Mouse (Mus musculus) midbrain, embryonic 10.5 days (tissue): Measurements from ENCODE around the gene Tmem150c. TPM values are rescaled to one million over a fixed set of nuclear protein-coding genes. Genes with fewer than 3 reads are reported as not detected.

Experiments
- DNase-seq: peaks from one replicate; pipeline ENCODE4 v3.0.0-alpha.2; 2017; ENCODE audit warnings: low spot score
- H3K27ac ChIP-seq: fragments of 300-500 bp; sonication (generic); replicated peaks from 2 replicates; pipeline ENCODE4 v1.5.1; 2016; ENCODE audit warnings: mild to moderate bottlenecking
- H3K27me3 ChIP-seq: fragments of 300-500 bp; sonication (generic); 2 replicates; pipeline ENCODE4 v1.6.1; 2016; ENCODE audit warnings: low read depth, mild to moderate bottlenecking; ENCODE audit not compliant: poor library complexity, severe bottlenecking
- H3K36me3 ChIP-seq: fragments of 300-500 bp; sonication (generic); 2 replicates; pipeline ENCODE4 v1.6.1; 2016; ENCODE audit warnings: mild to moderate bottlenecking, moderate library complexity
- H3K4me1 ChIP-seq: fragments of 300-500 bp; sonication (generic); 2 replicates; pipeline ENCODE4 v1.6.1; 2016
- H3K4me3 ChIP-seq: fragments of 300-500 bp; sonication (generic); 2 replicates; pipeline ENCODE4 v1.5.1; 2016; ENCODE audit warnings: mild to moderate bottlenecking, moderate library complexity
- H3K9me3 ChIP-seq: fragments of 300-500 bp; sonication (generic); replicated peaks from 2 replicates; pipeline ENCODE4 v1.6.1; 2016; ENCODE audit warnings: mild to moderate bottlenecking
- WGBS: fragments of 180-500 bp; shearing (Covaris S2); methylation state at CpG from one replicate; pipeline ENCODE4 v1.1.7; 2016; 5-methylcytosine and 5-hydroxymethylcytosine counted together
- polyA plus RNA-seq: library from polyadenylated mRNA; unstranded; fragments of >200 nt; fragmentation: Nextera tagmentation; extraction: Ambion mirVana; gene quantifications from 2 replicates; pipeline ENCODE4 v1.2.1, GENCODE M21; 2016

The Tmem150c gene
- polyA plus RNA-seq, 1 experiment from 2014 or later: 3.6 TPM

DNA sequence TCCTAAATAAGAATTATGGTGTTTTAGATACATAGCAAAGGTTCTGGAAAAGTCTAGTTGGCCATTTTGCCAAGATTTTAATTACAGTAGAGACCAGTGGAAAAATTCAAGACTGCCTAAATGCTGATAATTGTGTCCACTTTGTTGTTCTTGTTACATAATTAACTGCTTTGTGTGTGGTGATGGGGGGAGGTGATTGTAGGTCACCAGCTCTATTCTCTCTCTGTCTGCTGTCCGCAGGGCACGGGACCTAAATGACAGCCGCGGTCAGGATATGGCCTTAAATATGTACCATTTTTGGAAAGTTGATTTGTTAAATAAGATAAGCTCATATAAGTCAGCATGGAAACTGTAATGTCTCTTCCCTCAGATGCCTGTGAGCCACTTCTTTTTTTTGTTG lies 118.3 kb downstream of the Tmem150c start:
- Histone ChIP-seq H3K4me3 (peak overlapping the region; percentile 97), H3K9me3 (no peaks in the 10 kb centered on the region), H3K27me3 (no peaks in the 10 kb centered on the region), H3K36me3 (peaks cover 29% of the 10 kb centered on the region), H3K27ac (no peak overlapping the region), H3K4me1 (peaks cover 43% of the 10 kb centered on the region)
- 81% methylated on average over 4 of the region's 4 CpGs for WGBS
- no peak for DNase-seq

DNA sequence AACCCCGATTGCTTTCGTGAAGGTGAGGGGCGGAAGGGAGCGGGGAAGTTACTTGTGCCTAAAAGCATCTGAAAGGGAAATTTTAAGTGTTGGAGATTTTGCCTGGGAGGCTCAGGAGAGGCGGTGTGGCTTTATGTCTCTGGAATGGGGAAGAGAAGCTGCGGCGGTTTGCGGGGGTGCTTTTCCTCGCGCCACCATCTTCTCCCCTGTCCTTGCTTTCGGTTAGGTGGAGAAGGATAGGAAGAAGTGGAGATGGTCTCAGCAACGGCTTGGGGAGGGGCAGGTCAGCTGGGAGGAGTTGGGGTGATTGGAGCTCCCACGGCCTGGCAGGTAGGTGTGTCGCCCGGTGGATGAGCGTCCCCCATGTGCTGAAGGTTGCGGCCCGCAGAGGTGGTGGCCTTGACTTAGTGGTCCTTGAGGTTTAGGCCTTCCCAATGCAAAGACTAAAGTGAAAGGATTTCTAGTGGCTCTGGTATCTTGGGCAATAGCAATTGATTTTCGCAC lies 119.3 kb downstream of the Tmem150c start:
- Histone ChIP-seq H3K4me3 (peak overlapping the region; percentile 97), H3K27me3 (no peaks in the 10 kb centered on the region), H3K36me3 (peaks cover 39% of the 10 kb centered on the region), H3K9me3 (no peaks in the 10 kb centered on the region), H3K27ac (peak overlapping the region; percentile 100), H3K4me1 (peaks cover 44% of the 10 kb centered on the region)
- 1% methylated on average over 19 of the region's 19 CpGs for WGBS
- DNase-seq: no peak

- Histone ChIP-seq H3K4me1 (peaks cover 45% of the 10 kb centered on the region), H3K27me3 (no peaks in the 10 kb centered on the region), H3K4me3 (peak within 1 kb of the TSS; percentile 97), H3K27ac (peak within 1 kb of the TSS; percentile 100), H3K36me3 (peaks cover 45% of the 10 kb centered on the region), H3K9me3 (no peaks in the 10 kb centered on the region)
- WGBS: under 1% methylated on average over 57 of the region's 57 CpGs
- DNase-seq: peak; percentile 99
Observed at GRCm38 (mm10) chr5:100039602-100040142, 119.9 kb downstream of the Tmem150c start, which contains the start of the genes Hnrnpdl and Enoph1. Gene Hnrnpdl, minus strand, starts transcription at chr5:100039664. Gene Enoph1, plus strand, starts transcription at chr5:100039985.

GRCm38 (mm10) chr5:100038714-100039601 lies 120.7 kb downstream of the Tmem150c start:
- no peaks in the 10 kb centered on the region for H3K27me3 ChIP-seq
- H3K4me3 ChIP-seq: peak overlapping the region; percentile 97
- peaks cover 53% of the 10 kb centered on the region for H3K36me3 ChIP-seq
- DNase-seq: peak; percentile 96
- WGBS: under 1% methylated on average over 113 of the region's 113 CpGs
- H3K27ac ChIP-seq: peak overlapping the region; percentile 100
- H3K9me3 ChIP-seq: no peaks in the 10 kb centered on the region
- H3K4me1 ChIP-seq: peaks cover 44% of the 10 kb centered on the region

GRCm38 (mm10) chr5:100037965-100038713 lies 121.5 kb downstream of the Tmem150c start:
- Histone ChIP-seq H3K27ac (peak overlapping the region; percentile 100), H3K36me3 (peaks cover 55% of the 10 kb centered on the region), H3K4me3 (peak overlapping the region; percentile 97), H3K4me1 (peaks cover 41% of the 10 kb centered on the region), H3K9me3 (no peaks in the 10 kb centered on the region), H3K27me3 (no peaks in the 10 kb centered on the region)
- WGBS: under 1% methylated on average over 44 of the region's 45 CpGs
- DNase-seq: peak; percentile 90

DNA sequence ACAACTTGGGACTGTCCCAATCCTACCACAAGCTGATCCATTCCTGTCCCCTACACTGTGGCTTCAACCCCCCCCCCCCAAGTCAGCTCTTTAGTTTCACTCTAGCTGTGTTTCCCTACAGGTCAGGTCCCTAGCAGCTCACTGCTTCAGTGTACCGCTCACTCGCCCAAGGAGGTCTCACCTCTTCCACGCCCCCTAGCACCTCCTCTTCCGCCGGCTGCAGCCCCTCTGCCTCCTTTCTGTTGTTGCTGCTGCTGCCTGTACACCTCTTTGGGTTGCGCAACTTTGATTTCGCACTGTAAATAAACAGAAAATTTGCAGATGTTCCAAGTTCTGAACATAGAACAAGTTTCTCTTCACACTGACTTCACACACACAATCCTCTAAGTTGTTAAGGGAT lies 122.9 kb downstream of the Tmem150c start:
- H3K27ac ChIP-seq: no peak overlapping the region
- 42% methylated on average over 7 of the region's 7 CpGs for WGBS
- no peaks in the 10 kb centered on the region for H3K9me3 ChIP-seq
- H3K36me3 ChIP-seq: peaks cover 61% of the 10 kb centered on the region
- peak overlapping the region; percentile 97 for H3K4me3 ChIP-seq
- H3K27me3 ChIP-seq: no peaks in the 10 kb centered on the region
- DNase-seq: no peak
- H3K4me1 ChIP-seq: peaks cover 38% of the 10 kb centered on the region

DNA sequence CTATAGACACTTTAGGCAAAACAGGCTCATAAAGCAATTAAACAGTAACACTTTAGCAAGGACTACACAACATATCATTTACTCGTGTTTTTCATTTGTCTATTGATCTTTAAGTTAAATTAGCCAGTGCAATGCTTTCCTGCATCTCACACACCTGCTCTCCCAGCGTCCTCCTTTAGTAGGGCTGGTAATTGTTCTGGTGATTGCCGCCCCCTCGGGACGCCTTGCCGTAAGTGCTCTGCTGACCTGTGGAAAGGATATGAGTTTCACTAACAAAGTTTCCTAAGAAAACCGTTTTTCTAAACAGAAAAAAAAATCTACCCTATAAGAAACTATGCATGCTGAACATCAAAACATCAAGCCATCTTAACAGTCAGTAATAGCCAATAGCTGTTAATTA lies 123.7 kb downstream of the Tmem150c start:
- Histone ChIP-seq H3K27ac (no peak overlapping the region), H3K4me3 (peak overlapping the region; percentile 97), H3K4me1 (peaks cover 30% of the 10 kb centered on the region), H3K9me3 (no peaks in the 10 kb centered on the region), H3K36me3 (peaks cover 67% of the 10 kb centered on the region), H3K27me3 (no peaks in the 10 kb centered on the region)
- 77% methylated on average over 7 of the region's 7 CpGs for WGBS
- no peak for DNase-seq

DNA sequence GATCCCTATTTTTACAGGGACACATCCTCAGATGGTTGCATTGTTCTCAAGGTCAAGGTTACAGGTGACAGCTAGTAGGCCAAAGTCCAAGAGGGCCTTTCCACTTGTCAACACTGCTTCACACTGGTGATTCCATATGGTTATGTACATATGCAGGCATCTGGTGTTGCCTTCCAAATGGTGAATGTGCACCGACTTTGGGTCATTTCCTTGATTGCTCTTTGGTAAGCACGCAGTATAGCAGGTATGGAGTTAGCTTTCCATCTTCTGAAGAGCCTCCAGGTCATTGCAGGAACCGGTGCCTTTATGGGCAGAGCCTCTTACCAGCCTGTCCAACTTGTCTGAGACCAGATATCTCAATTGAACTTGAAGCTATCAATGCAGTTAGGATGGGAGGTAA lies 127.0 kb downstream of the Tmem150c start:
- Histone ChIP-seq H3K36me3 (peaks cover 70% of the 10 kb centered on the region), H3K4me3 (no peak overlapping the region), H3K9me3 (no peaks in the 10 kb centered on the region), H3K4me1 (peaks cover 24% of the 10 kb centered on the region), H3K27ac (no peak overlapping the region), H3K27me3 (no peaks in the 10 kb centered on the region)
- WGBS: 74% methylated on average over 3 of the region's 3 CpGs
- no peak for DNase-seq

- peaks cover 64% of the 10 kb centered on the region for H3K36me3 ChIP-seq
- 90% methylated on average over 2 of the region's 2 CpGs for WGBS
- no peak for DNase-seq
Observed at GRCm38 (mm10) chr5:100032107-100032506, 127.5 kb downstream of the Tmem150c start.

DNA sequence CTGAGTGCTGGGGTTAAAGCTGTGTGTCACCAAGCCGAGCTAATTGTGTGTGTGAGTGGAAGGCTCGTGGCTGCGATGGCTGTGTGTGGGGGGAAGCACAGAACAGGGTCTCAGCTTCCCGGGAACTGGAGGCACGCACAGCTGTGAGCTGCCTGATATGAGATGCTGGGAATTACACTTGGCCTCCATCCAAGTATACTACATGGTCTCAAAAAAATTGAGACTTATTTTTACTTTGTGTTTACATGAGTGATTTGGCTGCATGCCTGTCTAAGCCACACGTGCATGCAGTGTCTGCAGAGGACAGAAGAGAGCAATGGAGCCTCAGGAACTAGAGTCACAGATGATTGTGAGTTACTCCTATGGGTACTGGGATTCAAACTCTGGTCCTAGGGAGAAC lies 129.5 kb downstream of the Tmem150c start:
- H3K4me3 ChIP-seq: no peak overlapping the region
- no peak overlapping the region for H3K27ac ChIP-seq
- H3K27me3 ChIP-seq: no peaks in the 10 kb centered on the region
- DNase-seq: no peak
- H3K4me1 ChIP-seq: no peaks in the 10 kb centered on the region
- H3K36me3 ChIP-seq: peaks cover 44% of the 10 kb centered on the region
- no peaks in the 10 kb centered on the region for H3K9me3 ChIP-seq
- 76% methylated on average over 6 of the region's 6 CpGs for WGBS

More at GRCm38 (mm10) chr5:100032107-100032506, 127.5 kb downstream of the Tmem150c start:
- peaks cover 18% of the 10 kb centered on the region for H3K4me1 ChIP-seq
- no peaks in the 10 kb centered on the region for H3K9me3 ChIP-seq
- no peak overlapping the region for H3K27ac ChIP-seq
- H3K4me3 ChIP-seq: no peak overlapping the region
- no peaks in the 10 kb centered on the region for H3K27me3 ChIP-seq
